Mouse (Mus musculus) intestine, embryonic 14.5 days (tissue): ENCODE results near the gene Gar1. TPM values are rescaled to one million over a fixed set of nuclear protein-coding genes. Genes with fewer than 3 reads are reported as not detected.
A peak's percentile ranks its signal among the peaks of the same experiment; 100 is the strongest.

Experiments
- ATAC-seq: fragments of 200-750 bp; cut with Nextera tagmentation; replicated peaks from 2 replicates; pipeline ENCODE4 v1.8.0; 2017; ENCODE audit warnings: low read depth, moderate number of reproducible peaks, moderate TSS enrichment, moderate library complexity; ENCODE audit not compliant: low FRiP score, low TSS enrichment
- DNase-seq: peaks from one replicate; pipeline ENCODE4 v3.0.0-alpha.2; 2018; ENCODE audit warnings: low spot score
- H3K27ac ChIP-seq: fragments of 300-500 bp; sonication (generic); 2 replicates; pipeline ENCODE4 v1.5.1; 2014; ENCODE audit warnings: low read depth, mild to moderate bottlenecking, control low read depth
- H3K27me3 ChIP-seq: fragments of 300-500 bp; sonication (generic); replicated peaks from 2 replicates; pipeline ENCODE4 v1.6.1; 2014; ENCODE audit warnings: low read length, control low read depth; ENCODE audit not compliant: control insufficient read depth, insufficient read depth
- H3K36me3 ChIP-seq: fragments of 300-500 bp; sonication (generic); 2 replicates; pipeline ENCODE4 v1.6.1; 2014; ENCODE audit warnings: low read length, control low read depth; ENCODE audit not compliant: control insufficient read depth, insufficient read depth
- H3K4me1 ChIP-seq: fragments of 300-500 bp; sonication (generic); replicated peaks from 2 replicates; pipeline ENCODE4 v1.6.1; 2014; ENCODE audit warnings: low read length, control low read depth, mixed read lengths; ENCODE audit not compliant: control insufficient read depth, insufficient read depth
- H3K4me2 ChIP-seq: fragments of 300-500 bp; sonication (generic); 2 replicates; pipeline ENCODE4 v1.6.1; 2014; ENCODE audit warnings: low read length
- H3K4me3 ChIP-seq: fragments of 300-500 bp; sonication (generic); 2 replicates; pipeline ENCODE4 v1.5.1; 2014; ENCODE audit warnings: low read depth, low read length, control low read depth, mixed read lengths
- H3K9ac ChIP-seq: fragments of 300-500 bp; sonication (generic); 2 replicates; pipeline ENCODE4 v1.6.1; 2014; ENCODE audit warnings: mild to moderate bottlenecking, low read length
- H3K9me3 ChIP-seq: fragments of 300-500 bp; sonication (generic); 2 replicates; pipeline ENCODE4 v1.6.1; 2016; ENCODE audit warnings: low read length, control low read depth; ENCODE audit not compliant: control insufficient read depth
- WGBS: fragments of 180-500 bp; shearing (Covaris S2); extraction: QIAGEN DNeasy Blood & Tissue Kit; methylation state at CpG from one replicate; pipeline ENCODE4 v1.1.7; 2014; 5-methylcytosine and 5-hydroxymethylcytosine counted together
- polyA plus RNA-seq: library from polyadenylated mRNA; unstranded; fragments of >200 nt; fragmentation: Nextera tagmentation; extraction: Ambion mirVana; gene quantifications from 2 replicates; pipeline ENCODE4 v1.2.1, GENCODE M21; 2014

The Gar1 gene
- polyA plus RNA-seq, 1 experiment from 2014 or later: 45.0 TPM

DNA sequence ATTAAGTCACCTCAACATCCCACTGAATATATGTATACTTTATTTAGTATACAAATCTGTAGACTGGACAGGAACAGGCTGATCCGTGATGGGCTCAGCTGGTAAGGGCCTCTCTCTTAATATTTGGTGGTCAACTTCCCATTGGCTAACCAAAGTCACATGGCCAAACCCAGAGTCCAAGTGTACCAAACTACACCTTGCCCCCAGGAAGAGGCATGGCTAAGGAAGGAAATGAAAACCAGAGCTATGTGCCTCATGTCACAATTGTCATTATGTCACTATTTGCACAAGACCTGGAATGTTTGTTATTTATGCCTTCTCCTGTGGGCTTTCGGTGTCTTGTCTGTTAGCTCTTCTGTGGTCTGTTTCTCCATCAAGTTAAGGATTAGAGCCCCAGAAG lies 14.7 kb upstream of the Gar1 start:
- Histone ChIP-seq H3K4me3 (no peak overlapping the region), H3K27ac (no peak overlapping the region), H3K36me3 (no peaks in the 10 kb centered on the region), H3K27me3 (no peaks in the 10 kb centered on the region), H3K9ac (no peak overlapping the region), H3K4me1 (no peaks in the 10 kb centered on the region), H3K9me3 (no peaks in the 10 kb centered on the region), H3K4me2 (no peak overlapping the region)
- DNase-seq: no peak
- no peak for ATAC-seq
- 72% methylated on average over 2 of the region's 2 CpGs for WGBS

DNA sequence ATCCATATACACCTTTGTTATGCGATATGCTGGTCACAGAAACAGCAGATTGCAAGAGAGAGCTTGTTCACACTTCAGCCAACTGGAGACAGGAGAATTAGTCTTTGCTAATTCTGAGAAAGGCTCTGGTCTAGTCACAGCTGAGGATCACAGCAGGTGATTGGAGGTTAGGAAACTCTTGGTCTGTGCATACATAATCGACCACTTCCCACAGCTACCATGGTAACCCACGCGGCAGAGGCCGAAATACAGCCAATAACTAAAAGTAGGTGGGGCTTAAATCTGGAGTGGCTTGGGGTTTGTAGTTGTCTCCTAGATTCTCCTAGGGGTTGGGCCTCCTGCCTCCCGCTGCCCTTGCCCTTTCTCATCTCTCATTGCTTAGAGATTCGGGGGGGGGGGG lies 6.8 kb upstream of the Gar1 start:
- no peaks in the 10 kb centered on the region for H3K4me1 ChIP-seq
- DNase-seq (no peak), ATAC-seq (no peak)
- H3K27ac ChIP-seq: no peak overlapping the region
- 53% methylated on average over 7 of the region's 7 CpGs for WGBS
- H3K9me3 ChIP-seq: no peaks in the 10 kb centered on the region
- H3K27me3 ChIP-seq: no peaks in the 10 kb centered on the region
- H3K4me3 ChIP-seq: no peak overlapping the region
- H3K36me3 ChIP-seq: no peaks in the 10 kb centered on the region
- H3K9ac ChIP-seq: no peak overlapping the region
- H3K4me2 ChIP-seq: no peak overlapping the region

DNA sequence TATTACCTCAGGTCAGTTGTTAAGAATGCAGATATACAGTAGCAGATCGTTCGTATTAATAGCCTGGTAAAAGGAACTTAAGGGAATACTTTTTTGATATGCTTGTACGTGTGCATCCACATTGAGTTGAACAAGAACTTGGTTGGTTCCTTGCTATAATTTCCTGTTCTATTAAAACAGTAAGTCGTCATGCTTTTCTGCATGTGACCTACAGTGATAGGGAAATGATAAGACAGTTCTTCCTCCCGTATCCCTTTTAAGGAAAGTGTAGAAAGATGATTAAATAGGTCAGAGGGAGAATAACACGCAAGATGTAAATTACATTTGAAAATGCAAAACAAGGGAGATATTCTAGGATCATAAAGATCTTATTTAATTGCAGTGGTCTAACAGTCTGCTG lies 5.8 kb upstream of the Gar1 start:
- Histone ChIP-seq H3K27ac (no peak overlapping the region), H3K9me3 (no peaks in the 10 kb centered on the region), H3K4me3 (no peak overlapping the region), H3K4me2 (peak overlapping the region; percentile 38), H3K9ac (no peak overlapping the region), H3K4me1 (no peaks in the 10 kb centered on the region), H3K36me3 (no peaks in the 10 kb centered on the region), H3K27me3 (no peaks in the 10 kb centered on the region)
- 73% methylated on average over 6 of the region's 6 CpGs for WGBS
- DNase-seq (no peak), ATAC-seq (no peak)

DNA sequence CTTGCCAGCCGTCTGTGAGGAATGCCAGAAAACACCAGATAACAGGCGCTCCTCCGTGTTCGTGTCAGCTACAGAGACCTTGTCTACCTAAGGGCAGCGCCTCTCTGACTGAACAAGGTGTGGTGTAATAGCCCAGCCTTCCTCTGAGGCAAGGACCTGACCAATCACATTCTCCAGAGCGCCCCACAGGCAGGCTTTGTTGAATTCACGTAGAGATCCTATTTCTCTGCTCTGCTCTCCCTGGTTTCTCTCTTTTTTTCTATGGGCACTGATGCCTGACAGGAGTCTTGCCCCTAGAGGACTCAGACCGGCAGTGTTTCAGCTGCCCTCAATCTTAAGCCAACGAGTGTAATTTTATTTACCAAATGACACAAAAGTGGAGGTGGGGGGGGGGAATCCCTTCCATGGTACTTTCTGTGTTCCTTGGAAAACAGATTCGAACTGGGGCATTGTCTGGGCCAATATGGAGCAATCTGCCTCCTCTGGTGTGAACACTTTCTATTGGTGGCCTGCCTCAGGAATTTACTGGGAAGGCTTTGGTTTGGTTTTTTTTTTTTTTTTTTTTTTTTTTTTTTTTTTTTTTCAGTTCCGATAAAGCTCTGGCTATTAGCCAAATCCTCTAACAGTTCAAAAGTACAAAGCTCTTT lies 5.0 kb upstream of the Gar1 start:
- peak; percentile 69 for ATAC-seq
- H3K4me1 ChIP-seq: no peaks in the 10 kb centered on the region
- H3K36me3 ChIP-seq: no peaks in the 10 kb centered on the region
- H3K27ac ChIP-seq: peak overlapping the region; percentile 48; the same call in 1 of the 2 replicates
- H3K27me3 ChIP-seq: no peaks in the 10 kb centered on the region
- peak; percentile 64 for DNase-seq
- H3K9ac ChIP-seq: no peak overlapping the region
- H3K4me2 ChIP-seq: peak overlapping the region; percentile 38
- H3K4me3 ChIP-seq: 0 out of 2 replicates have a peak overlapping the region, but pooled peaks have one; percentile 10
- no peaks in the 10 kb centered on the region for H3K9me3 ChIP-seq
- 18% methylated on average over 11 of the region's 11 CpGs for WGBS

DNA sequence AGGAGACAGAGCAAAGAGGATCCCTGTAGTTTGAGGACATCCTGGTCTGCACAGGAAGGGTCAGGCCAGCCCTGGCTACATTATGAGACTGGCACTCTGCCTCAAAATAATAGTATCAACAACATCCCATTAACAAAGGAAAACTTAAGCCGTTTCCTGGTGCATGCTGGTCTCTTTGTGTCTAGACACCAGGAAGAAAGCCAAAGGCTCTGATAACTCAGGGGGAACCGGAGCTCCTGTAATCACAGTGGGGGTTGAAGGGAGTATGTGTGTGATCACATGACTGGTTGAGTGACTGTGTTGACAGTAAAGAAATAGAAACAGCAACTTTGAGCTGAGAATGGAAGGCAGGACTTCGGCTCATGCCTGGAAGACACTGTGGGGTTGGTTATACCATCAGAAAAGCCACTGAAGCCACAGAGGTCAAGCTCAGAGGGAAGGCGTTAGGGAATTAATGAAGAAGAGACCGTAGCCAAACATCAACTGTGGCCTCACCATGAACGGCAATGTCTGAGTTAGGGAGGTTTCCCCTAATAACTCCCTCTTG lies 4.3 kb upstream of the Gar1 start, which contains the start of gene Cfi:
Gene Cfi, plus strand, starts transcription at position 497 of the 547 bp plus-strand sequence.
- Histone ChIP-seq H3K4me1 (no peaks in the 10 kb centered on the region), H3K4me2 (peak within 1 kb of the TSS; percentile 38), H3K4me3 (0 out of 2 replicates have a peak within 1 kb of the TSS, but pooled peaks have one; percentile 10), H3K27ac (peak within 1 kb of the TSS; percentile 48; the same call in 1 of the 2 replicates), H3K27me3 (no peaks in the 10 kb centered on the region), H3K9me3 (no peaks in the 10 kb centered on the region), H3K9ac (no peak within 1 kb of the TSS), H3K36me3 (no peaks in the 10 kb centered on the region)
- WGBS: 63% methylated on average over 6 of the region's 6 CpGs
- DNase-seq: no peak
- no peak for ATAC-seq

DNA sequence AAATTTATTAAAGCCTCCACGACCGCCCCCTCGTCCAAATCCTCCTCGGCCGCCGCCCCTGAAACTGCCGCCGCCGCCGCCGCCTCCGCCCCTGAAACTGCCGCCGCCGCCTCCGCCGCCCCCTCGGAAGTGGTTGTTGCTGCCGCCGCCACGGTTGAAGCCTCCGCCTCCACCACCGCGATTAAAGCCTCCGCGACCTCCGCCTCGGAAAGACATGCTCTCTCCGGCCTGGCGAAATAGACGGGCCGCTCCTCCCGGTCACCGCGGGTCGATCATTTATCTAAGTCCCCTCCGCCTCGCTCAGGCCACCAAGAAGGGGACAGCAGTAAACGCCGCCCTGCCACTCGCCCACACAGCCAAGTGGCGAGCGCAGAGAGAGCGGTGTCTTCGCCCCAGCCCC lies 570 bp downstream of the Gar1 start:
- Histone ChIP-seq H3K9ac (peak overlapping the region; percentile 84), H3K4me1 (peaks cover 10% of the 10 kb centered on the region), H3K27ac (peak overlapping the region; percentile 94), H3K9me3 (no peaks in the 10 kb centered on the region), H3K4me2 (peak overlapping the region; percentile 60), H3K27me3 (no peaks in the 10 kb centered on the region), H3K4me3 (peak overlapping the region; percentile 94), H3K36me3 (peaks cover 28% of the 10 kb centered on the region)
- DNase-seq: no peak
- WGBS: under 1% methylated on average over 44 of the region's 45 CpGs
- ATAC-seq: no peak

DNA sequence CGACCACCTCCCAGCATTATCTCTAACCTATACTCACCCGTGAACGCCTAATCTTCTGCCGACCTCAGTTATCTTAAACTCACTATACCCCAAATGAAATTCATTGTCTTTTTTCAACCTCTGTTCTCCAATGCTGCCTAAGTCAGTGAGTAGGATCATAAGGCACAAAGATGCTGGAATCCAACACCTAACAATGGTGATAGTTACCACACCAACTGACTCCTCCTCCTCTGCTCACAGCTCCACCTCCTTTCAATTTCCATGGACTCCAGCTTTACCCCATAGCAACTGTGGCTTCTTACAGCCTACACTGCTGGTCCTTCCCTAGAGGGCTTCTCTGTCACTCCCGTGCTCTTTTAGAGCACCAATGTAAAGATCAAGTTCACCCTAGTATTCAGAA lies 3.5 kb downstream of the Gar1 start:
- H3K4me1 ChIP-seq: peaks cover 10% of the 10 kb centered on the region
- H3K27me3 ChIP-seq: no peaks in the 10 kb centered on the region
- no peak overlapping the region for H3K9ac ChIP-seq
- no peaks in the 10 kb centered on the region for H3K9me3 ChIP-seq
- DNase-seq: no peak
- H3K36me3 ChIP-seq: peaks cover 56% of the 10 kb centered on the region
- no peak for ATAC-seq
- no peak overlapping the region for H3K27ac ChIP-seq
- no peak overlapping the region for H3K4me2 ChIP-seq
- 93% methylated on average over 5 of the region's 5 CpGs for WGBS
- H3K4me3 ChIP-seq: no peak overlapping the region

DNA sequence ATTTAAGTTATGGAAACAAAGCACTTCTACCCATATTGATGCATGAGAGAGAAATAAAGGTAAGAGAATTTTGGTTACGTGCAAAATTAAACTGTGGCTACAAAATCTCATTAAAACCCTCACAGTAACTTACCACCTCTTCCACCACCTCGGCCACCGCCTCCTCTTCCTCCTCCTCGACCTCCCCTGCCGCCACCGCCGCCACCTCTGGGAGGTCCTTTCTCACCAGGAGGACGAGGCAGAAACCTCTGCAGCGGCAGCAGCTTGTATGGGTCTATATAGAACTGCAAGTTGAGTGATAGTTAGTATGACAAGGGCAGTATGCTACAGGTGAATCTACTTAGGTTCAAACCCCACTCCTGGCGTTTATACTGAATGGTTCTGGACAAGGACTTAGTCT lies 4.5 kb downstream of the Gar1 start:
- Histone ChIP-seq H3K9me3 (no peaks in the 10 kb centered on the region), H3K36me3 (peaks cover 66% of the 10 kb centered on the region), H3K4me2 (no peak overlapping the region), H3K9ac (no peak overlapping the region), H3K27me3 (no peaks in the 10 kb centered on the region), H3K27ac (no peak overlapping the region), H3K4me1 (peaks cover 10% of the 10 kb centered on the region), H3K4me3 (no peak overlapping the region)
- WGBS: 93% methylated on average over 10 of the region's 10 CpGs
- DNase-seq: no peak
- no peak for ATAC-seq

DNA sequence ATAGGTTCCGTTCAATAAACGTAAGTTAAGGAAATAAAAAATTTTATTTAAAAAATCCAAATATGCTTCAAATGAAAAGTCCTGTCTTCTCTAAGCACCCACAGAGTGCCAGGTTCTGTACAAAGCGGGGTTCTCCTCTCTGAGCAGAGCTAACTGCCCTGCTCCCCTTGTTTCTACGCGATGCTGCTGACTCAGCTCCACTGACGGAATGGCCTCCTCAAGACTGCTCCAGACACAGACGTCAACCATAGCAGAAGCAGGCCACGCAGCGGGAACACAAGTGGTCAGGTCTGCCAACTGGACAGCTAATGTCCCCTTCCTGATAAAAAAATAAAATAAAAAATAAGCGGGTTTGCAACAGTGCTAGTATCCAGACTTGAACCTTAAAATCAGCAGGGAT lies 6.3 kb downstream of the Gar1 start:
- no peak overlapping the region for H3K9ac ChIP-seq
- peaks cover 66% of the 10 kb centered on the region for H3K36me3 ChIP-seq
- 89% methylated on average over 10 of the region's 10 CpGs for WGBS

More for the DNA sequence above, 6.3 kb downstream of the Gar1 start:
- H3K27me3 ChIP-seq: no peaks in the 10 kb centered on the region
- H3K4me3 ChIP-seq: no peak overlapping the region
- H3K4me2 ChIP-seq: no peak overlapping the region
- no peak overlapping the region for H3K27ac ChIP-seq
- ATAC-seq (no peak), DNase-seq (no peak)
- no peaks in the 10 kb centered on the region for H3K9me3 ChIP-seq
- peaks cover 9% of the 10 kb centered on the region for H3K4me1 ChIP-seq
